Mouse (Mus musculus) gastrocnemius, adult 2 months (tissue): ENCODE data around the gene Wdtc1. TPM values are rescaled to one million over a fixed set of nuclear protein-coding genes. Genes with fewer than 3 reads are reported as not detected.
A peak's percentile ranks its signal among the peaks of the same experiment; 100 is the strongest.

Experiments used
- DNase-seq: peaks from one replicate; pipeline ENCODE4 v3.0.0; 2022
- H3K27ac ChIP-seq: fragments of 200-600 bp; 2 replicates; pipeline ENCODE4 v1.8.1; 2022; ENCODE audit warnings: mild to moderate bottlenecking
- H3K4me3 ChIP-seq: fragments of 200-600 bp; 2 replicates; pipeline ENCODE4 v1.8.1; 2022; ENCODE audit warnings: mild to moderate bottlenecking, moderate library complexity
- CTCF ChIP-seq: fragments of 200-600 bp; IDR thresholded peaks from 2 replicates; pipeline ENCODE4 v1.8.1; 2022; ENCODE audit warnings: antibody characterized with exemption, mild to moderate bottlenecking, moderate library complexity
- intact Hi-C: fragments of 180-260 bp; cut with DNase I; formaldehyde crosslinking; loops from one replicate; pipeline ENCODE4 v1.15.1; 2025
- total RNA-seq, 2 experiments: library from RNA; stranded (reverse); gene quantifications; 2 replicates each; pipeline ENCODE4 v1.2.3; 2021

The Wdtc1 gene
- total RNA-seq, 2 experiments from 2014 or later = 86.7 to 93.4 TPM

- no peak for TF ChIP-seq CTCF
- DNase-seq = peak; percentile 100
- Histone ChIP-seq H3K27ac (peak overlapping the region; percentile 92), H3K4me3 (peak overlapping the region; percentile 86)
- intact Hi-C loops = no loop called here
Observed at GRCm38 (mm10) chr4:133339148-133339749, 14.0 kb downstream of the Wdtc1 start.

GRCm38 (mm10) chr4:133338521-133339095 lies 14.7 kb downstream of the Wdtc1 start:
- DNase-seq = no peak
- intact Hi-C loops = no loop called here

DNA sequence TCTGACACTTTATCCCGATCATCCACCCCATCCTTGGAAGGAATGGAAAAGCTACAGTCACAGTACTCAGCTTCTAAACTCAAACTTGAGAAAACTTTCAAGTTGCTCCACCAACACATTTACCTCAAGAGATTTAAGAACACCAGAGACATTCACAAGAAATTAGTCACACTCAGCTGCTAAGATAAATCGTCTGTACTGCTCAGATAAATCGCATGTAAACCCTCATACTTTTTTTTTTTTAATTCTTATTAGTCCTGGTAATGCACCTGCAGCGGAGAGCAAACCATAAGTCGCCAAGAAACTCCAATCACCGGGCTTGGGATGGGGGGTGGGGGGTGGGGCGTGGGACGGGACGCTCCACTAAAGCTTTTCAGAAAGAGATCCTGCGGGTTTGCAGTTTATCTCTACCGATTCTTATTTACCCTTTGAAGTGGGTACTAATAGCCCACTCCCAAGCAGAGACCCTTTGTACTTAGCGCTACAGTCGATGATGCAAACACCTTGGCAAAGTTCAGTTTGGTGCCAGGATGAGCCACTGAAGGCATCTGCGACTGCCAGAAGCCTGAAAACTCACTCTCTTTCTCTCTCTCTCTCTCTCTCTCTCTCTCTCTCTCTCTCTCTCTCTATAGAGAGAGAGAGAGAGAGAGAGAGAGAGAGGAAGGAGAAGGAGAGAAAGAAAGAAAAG lies 15.3 kb downstream of the Wdtc1 start:
- DNase-seq = no peak
- H3K4me3 ChIP-seq = peak overlapping the region; percentile 86
- H3K27ac ChIP-seq = peak overlapping the region; percentile 92
- intact Hi-C loops = no loop called here
- no peak for TF ChIP-seq CTCF

More at GRCm38 (mm10) chr4:133338521-133339095, 14.7 kb downstream of the Wdtc1 start:
- TF ChIP-seq CTCF = no peak
- Histone ChIP-seq H3K4me3 (peak overlapping the region; percentile 86), H3K27ac (peak overlapping the region; percentile 92)

DNA sequence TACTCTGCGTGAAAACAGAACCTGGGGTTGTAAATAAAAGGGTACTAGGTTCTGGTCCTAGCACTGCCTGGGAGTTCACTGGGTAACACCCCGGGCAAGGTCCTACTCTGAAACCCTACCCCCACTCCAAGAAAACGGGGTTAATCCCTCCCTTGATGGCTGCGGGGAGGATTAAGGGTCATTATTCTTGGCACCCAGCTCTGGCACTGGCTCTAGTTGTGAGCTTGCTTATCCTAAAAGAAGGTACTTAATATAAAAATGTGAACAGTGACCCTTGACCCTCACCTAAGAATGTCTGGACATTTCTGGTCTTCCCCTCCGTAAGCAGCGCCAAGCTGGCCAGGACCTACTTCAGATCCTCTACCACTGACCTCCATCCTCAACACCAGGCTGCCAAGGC lies 20.0 kb downstream of the Wdtc1 start:
- Histone ChIP-seq H3K4me3 (no peak overlapping the region), H3K27ac (no peak overlapping the region)
- TF ChIP-seq CTCF = no peak
- DNase-seq = no peak
- intact Hi-C loops = no loop called here

- no peak for DNase-seq
- no peak overlapping the region for H3K27ac ChIP-seq
- H3K4me3 ChIP-seq = no peak overlapping the region
- no peak for TF ChIP-seq CTCF
- intact Hi-C loops = no loop called here
Observed at GRCm38 (mm10) chr4:133330296-133330695, 23.0 kb downstream of the Wdtc1 start.

- no peak overlapping the region for H3K27ac ChIP-seq
- no peak for TF ChIP-seq CTCF
- no peak overlapping the region for H3K4me3 ChIP-seq
- intact Hi-C loops = no loop called here
- no peak for DNase-seq
Observed at GRCm38 (mm10) chr4:133328129-133328528, 25.2 kb downstream of the Wdtc1 start.

GRCm38 (mm10) chr4:133319667-133320066 lies 33.6 kb downstream of the Wdtc1 start:
- Histone ChIP-seq H3K27ac (no peak overlapping the region), H3K4me3 (no peak overlapping the region)
- DNase-seq = no peak
- TF ChIP-seq CTCF = no peak
- intact Hi-C loops = no loop called here

DNA sequence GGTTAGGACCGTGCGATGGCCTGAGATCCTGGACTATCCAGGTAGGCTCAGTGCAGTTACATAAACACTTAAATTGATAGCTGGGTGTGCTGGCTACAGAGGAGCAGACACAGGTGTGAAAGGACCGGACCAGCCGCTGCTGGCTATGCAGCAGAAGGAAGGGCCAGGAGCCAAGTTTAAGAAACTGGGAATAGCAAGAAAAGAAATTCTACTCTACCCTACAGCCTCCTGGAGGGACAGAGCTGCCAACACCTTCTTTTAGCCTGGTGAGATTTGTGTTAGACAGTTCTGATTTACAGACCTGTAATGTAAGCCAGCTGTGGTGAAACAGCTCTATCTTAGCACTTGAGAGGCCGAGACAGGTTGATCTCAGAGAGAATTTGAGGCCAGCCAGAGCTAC lies 37.3 kb downstream of the Wdtc1 start:
- peak; percentile 71 for DNase-seq
- intact Hi-C loops = no loop called here
- no peak for TF ChIP-seq CTCF
- H3K27ac ChIP-seq = peak overlapping the region; percentile 50
- no peak overlapping the region for H3K4me3 ChIP-seq

- peak; percentile 72 for DNase-seq
- no peak for TF ChIP-seq CTCF
- intact Hi-C loops = loop anchor here (5.0 kb wide), 1 partner anchor 102 kb away; no protein-coding TSS in a partner anchor
- peak overlapping the region; percentile 2; the same call in 1 of the 2 replicates for H3K27ac ChIP-seq
- H3K4me3 ChIP-seq = no peak overlapping the region
Observed at GRCm38 (mm10) chr4:133314896-133315295, 38.4 kb downstream of the Wdtc1 start.

GRCm38 (mm10) chr4:133309948-133310347 lies 43.3 kb downstream of the Wdtc1 start:
- H3K4me3 ChIP-seq = no peak overlapping the region
- TF ChIP-seq CTCF = 0 out of 2 replicates have a peak, but pooled peaks have one; percentile 100
- no peak overlapping the region for H3K27ac ChIP-seq
- peak; percentile 90 for DNase-seq
- intact Hi-C loops = loop anchor here (1.0 to 5.0 kb wide), 3 partner anchors 34 to 141 kb away; no protein-coding TSS in a partner anchor

- H3K4me3 ChIP-seq = no peak overlapping the region
- peak; percentile 77 for DNase-seq
- peak overlapping the region; percentile 63; the same call in 1 of the 2 replicates for H3K27ac ChIP-seq
- intact Hi-C loops = no loop called here
- TF ChIP-seq CTCF = peak; percentile 93
Observed at GRCm38 (mm10) chr4:133307331-133307730, 46.0 kb downstream of the Wdtc1 start.

DNA sequence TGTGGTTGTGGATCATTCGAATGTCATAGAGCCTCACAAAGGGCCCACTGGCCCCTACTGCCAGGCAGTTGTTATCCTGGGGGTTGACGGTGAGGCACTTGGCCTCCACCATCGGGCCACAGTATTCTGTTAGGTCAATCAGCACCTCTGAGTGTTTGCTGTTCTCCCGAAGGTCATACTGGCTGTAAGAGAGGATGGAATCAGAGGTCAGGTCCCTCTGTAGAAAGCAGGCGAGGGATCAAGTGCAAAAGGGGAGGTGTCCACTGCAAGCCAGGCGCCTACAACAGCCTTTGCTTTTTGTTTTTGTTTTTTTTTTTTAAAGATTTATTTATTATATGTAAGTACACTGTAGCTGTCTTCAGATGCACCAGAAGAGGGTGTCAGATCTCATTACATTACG lies 47.5 kb downstream of the Wdtc1 start:
- no peak overlapping the region for H3K27ac ChIP-seq
- DNase-seq = no peak
- intact Hi-C loops = no loop called here
- TF ChIP-seq CTCF = no peak
- H3K4me3 ChIP-seq = no peak overlapping the region

- intact Hi-C loops = no loop called here
- Histone ChIP-seq H3K4me3 (no peak overlapping the region), H3K27ac (no peak overlapping the region)
- no peak for DNase-seq
- no peak for TF ChIP-seq CTCF
Observed at GRCm38 (mm10) chr4:133304770-133305169, 48.5 kb downstream of the Wdtc1 start.
